Mouse (Mus musculus): Measurements from ENCODE around the gene Tmc5.
A peak's percentile ranks its signal among the peaks of the same experiment; 100 is the strongest.

The Tmc5 gene

DNA sequence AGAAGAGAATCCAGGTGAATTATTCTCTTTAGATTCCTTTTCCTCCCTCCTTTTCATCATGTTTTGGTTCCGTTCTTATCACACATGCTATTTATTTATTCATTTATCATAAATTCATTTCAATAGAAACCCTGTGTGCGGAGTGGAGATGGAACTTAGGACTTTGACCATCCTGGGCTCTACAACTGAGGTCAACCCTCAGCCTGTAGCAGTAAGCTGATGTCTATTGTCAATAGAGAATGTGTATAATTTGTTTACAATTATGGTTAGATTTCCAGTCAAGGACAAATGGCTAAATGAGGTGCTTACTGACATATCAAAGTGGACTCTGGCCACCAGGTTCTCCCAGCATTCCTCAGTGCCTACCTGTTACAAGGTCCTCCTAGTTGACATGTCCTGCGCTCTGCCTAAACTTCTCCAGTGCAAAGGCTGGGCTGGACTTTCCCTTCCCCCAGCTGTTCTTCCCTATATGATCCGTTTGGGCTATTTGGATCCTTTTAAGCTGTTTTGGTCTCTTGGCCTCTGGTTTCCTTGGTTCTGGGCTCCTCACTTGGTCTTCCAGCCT lies 14.2 kb downstream of the Tmc5 start:
- no peak for DNase-seq

- DNase-seq = no peak
Measured at GRCm38 (mm10) chr7:118611933-118612332, 14.8 kb downstream of the Tmc5 start.

GRCm38 (mm10) chr7:118614076-118614475 lies 17.0 kb downstream of the Tmc5 start:
- no peak for DNase-seq

DNA sequence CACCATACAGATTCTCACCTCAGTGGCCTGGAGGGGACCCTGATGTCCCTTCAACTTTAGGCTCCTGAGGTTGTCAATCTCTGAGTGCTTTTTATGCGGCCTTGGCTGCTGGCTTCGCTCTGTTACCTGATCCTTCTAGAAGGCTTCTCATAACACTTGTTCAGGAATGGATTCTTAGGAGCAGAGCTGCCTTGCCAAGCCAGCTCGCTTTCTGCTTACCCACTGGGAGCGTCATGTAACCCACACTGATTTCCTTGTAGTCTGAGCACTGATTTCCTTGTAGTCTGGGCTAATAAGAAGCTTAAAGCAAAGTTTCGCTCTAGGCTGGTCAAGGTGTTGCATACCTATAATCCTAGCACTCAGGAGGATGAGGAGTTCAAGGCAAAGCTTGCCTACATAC lies 21.0 kb downstream of the Tmc5 start:
- no peak for DNase-seq

GRCm38 (mm10) chr7:118620243-118620906 lies 23.3 kb downstream of the Tmc5 start:
- DNase-seq = no peak

DNA sequence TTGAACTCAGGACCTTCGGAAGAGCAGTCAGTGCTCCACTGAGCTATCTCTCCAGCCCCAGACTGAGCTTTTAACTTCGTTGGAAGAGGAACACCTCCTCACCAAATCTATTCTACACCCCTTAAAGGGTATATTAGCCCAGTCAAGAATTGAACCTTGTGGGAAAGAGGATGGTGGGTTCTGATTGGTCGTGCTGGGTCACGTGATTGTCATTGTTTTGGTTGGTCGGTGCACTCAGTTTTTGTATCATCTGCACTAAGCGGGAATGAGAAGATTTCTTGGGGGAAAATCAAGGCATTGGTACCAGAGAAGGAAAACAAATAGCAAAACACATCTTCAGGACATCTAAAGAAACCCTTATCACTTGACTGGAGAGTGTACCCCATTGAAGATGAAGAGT lies 24.0 kb downstream of the Tmc5 start:
- DNase-seq = no peak

- DNase-seq = no peak
Measured at GRCm38 (mm10) chr7:118627550-118628298, 30.6 kb downstream of the Tmc5 start.

DNA sequence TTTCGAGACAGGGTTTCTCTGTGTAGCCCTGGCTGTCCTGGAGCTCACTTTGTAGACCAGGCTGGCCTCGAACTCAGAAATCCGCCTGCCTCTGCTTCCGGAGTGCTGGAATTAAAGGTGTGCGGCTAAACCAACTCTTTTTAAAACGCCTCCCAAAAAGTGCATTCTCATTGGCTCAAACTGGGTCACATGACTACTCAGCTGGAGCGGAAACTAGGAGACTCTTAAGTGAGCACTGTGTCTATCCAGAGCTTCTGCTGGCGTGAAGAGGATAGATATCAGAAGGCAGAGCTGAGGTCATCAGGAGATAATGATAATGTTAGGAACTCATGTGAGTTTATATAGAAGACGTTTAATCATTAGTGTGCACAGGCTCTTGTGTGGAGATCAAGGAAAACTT lies 36.0 kb downstream of the Tmc5 start:
- DNase-seq = no peak

GRCm38 (mm10) chr7:118633951-118634350 lies 36.9 kb downstream of the Tmc5 start:
- DNase-seq = no peak

GRCm38 (mm10) chr7:118637466-118637865 lies 40.4 kb downstream of the Tmc5 start:
- DNase-seq = peak; percentile 3

GRCm38 (mm10) chr7:118646237-118646636 lies 49.1 kb downstream of the Tmc5 start:
- DNase-seq = no peak

DNA sequence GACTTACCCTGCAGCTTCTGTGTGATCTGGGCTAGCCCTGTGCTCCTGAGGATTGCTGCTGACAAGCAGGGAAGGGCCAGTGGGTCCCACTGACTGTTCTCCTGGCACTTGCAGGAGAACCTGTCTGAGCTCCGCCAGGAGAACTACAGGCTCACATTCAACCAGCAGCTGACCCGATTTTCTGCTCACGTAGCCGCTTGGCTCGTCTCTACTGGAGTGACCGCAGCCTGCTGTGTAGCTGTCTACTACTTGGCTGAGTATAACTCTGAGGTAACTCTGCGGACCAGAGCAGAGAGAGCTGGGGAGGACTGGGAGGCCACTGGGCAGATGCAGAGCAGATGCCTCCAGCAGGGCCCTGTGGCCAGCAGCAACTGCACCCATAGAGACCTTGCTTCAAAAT lies 52.2 kb downstream of the Tmc5 start:
- no peak for DNase-seq

GRCm38 (mm10) chr7:118650119-118650518 lies 53.0 kb downstream of the Tmc5 start:
- DNase-seq = no peak

DNA sequence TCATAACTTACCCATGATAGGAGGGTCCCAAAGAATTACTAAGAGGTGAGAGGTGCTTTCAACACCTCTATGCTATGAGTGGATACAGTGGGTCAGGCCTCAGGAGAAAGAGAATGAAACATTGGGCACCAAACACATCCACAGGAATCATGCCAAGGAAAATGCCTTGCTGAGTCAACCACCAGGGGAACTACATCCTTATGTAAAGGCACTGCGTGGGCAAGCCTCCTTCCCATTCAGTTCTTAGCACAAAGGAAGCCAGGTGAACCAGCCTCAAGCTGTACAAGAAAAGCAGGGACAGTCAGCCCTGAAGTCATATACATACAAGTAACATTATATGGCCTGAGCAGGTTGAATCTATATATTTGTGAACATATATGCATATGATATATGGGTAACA lies 53.8 kb downstream of the Tmc5 start:
- DNase-seq = no peak

DNA sequence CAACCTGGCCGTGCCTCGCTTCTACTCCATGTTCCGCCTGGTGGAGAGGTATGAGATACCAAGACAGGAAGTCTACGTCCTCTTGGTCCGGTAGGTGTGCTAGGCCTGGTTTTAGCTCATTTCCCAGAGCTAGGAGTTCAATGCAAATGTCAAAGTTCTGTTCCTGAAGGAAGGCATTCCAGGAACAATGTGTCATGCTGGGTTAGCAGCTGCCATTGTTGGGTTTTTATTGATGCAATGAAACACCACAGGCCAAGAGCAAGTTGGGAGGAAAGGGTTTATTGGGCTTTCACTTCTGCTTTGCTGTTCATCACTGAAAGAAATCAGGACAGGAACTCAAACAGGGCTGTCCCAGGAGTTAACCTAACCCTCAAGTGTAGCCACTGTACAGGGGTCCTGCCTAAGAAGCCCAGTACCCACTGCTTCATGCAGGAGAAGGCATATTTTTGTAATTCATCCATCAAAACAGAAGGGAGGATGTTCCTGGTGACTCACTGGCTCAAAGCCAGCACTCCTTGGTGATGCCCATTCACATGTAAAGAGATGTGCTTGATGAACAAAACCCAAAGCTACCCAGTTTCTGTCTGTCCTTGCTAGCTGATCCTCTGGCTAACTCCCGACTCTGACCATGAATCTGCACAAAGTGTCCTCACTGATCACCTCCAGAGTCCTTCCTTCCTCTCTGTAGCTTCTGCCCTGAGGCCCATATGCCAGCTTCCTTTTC lies 55.6 kb downstream of the Tmc5 start:
- no peak for DNase-seq

GRCm38 (mm10) chr7:118656730-118657129 lies 59.6 kb downstream of the Tmc5 start:
- DNase-seq = no peak

DNA sequence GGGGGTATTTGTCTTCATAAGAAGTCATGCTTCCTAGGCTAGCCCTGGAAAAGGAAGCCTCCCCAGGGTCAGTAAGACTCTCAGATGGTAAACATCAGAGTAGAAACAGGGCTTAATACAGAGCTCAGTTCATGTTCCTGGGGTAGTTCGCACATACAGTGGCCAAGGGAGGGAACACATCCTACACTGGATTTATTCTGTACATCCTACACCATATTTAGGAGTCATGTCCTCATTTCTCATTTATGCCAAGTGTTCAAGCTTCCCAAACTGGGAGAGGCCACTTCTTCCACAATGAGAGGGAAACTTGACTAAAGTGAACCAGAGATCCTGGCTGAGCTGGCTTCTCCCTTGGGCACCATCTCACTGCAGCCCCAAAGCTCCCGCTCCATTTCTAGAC lies 70.7 kb downstream of the Tmc5 start:
- DNase-seq = no peak

GRCm38 (mm10) chr7:118670142-118670541 lies 73.0 kb downstream of the Tmc5 start:
- DNase-seq = no peak

DNA sequence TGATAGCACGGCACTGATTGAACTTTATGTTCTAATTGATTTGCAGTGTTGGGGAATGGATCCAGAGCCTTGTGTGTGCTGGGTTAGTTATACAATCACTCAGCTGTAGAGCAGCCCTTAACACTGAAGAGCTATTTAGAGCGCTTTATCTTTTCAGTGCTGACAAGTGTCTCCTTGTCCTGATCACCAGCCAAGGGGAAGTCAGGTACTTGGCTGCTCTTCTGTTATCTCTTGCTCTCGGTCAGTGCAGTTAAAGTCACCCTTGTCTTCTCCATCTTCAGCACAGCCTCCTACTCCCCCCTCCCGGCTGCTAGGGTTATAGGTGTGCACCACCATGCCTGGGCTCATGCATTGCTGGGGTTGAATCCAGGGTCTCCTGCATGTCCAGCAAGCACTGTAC lies 79.7 kb downstream of the Tmc5 start:
- DNase-seq = no peak

DNA sequence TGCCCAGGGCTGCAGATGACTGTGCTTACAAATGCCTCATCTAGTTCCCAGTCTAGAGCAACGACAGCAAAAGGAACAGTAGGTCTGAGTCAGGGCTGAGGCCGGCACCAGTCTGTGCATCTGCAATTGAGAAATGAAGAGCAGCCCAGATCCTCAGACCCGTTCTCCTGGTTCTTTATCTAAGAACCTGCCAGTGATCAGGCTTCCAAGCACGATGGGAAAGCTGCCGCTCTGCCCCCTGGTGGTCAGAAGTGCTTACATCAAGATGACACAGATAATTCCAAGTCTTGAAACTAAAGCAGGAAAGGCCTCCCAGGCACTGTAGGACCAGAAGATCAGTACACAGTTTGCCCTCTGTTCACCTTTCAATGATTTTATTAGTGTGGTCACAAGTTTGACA lies 91.1 kb downstream of the Tmc5 start:
- peak; percentile 64 for DNase-seq

GRCm38 (mm10) chr7:118689088-118689487 lies 92.0 kb downstream of the Tmc5 start:
- DNase-seq = no peak

GRCm38 (mm10) chr7:118691287-118691686 lies 94.2 kb downstream of the Tmc5 start:
- DNase-seq = no peak

DNA sequence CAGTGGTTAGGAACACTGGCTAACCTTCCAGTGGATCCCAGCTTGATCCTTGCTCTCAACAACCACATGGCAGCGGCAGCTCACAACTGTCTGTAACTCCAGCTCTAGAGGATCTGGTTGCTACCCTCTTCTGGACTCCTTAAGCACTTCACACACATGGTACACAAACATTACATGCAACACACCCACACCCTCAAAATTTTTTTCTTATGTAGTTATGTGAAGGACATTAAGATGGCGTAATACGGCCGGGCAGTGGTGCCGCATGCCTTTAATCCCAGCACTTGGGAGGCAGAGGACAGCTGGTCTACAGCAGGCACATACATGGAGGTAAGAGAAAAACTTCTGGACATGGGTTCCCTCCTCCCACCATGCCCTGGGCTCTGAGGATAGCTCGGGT lies 99.0 kb downstream of the Tmc5 start:
- DNase-seq = no peak

DNA sequence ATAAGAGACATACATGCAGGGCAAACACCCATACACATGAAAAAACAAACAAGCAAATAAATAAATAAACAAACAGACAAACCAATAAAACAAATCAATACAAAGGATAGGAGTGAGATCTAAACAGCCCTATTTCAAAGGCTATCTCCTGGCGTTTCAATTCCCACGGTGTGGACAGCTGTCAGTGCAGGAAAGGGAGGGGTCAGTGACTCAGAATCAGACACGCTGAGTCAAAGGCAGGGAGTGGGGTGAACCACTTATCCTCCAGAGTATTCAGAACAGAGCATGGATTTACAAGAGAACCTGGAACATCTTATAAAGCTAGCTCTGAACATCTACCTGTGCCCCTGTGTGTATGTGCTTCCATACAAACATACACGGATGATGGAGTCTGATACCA lies 100.1 kb downstream of the Tmc5 start:
- no peak for DNase-seq
